In genomic region chr1:171224857-171225256, GRCm38 (mm10) we compare ENCODE assay signal across 17 mouse cellular contexts. TPM values are rescaled to one million over a fixed set of nuclear protein-coding genes. Genes with fewer than 3 reads are reported as not detected.
DNase-seq lines count a peak whose midpoint lies in the region; ATAC-seq lines count a peak whose summit lies in the region.
"Had no signal": no experiment of that assay in that cellular context is flagged by ENCODE, and none has a peak within 500 bp of the region (broad histone marks: within the 10 kb centered on the region; RNA-seq: fewer than 3 reads in every experiment).

TSS of gene Apoa2 (plus strand) at chr1:171225054.

- no peak for DNase-seq in heart, embryonic 10.5 days (ENCODE audit: low spot score)
- DNase-seq in heart, adult 8-10 months (ENCODE audit: low spot score) = no peak
- DNase-seq in lung, postnatal 14 days = no peak
- no peak for DNase-seq in right cerebral cortex, postnatal 4 days
- DNase-seq in hindbrain, embryonic 14.5 days (ENCODE audit: low spot score) = no peak
- DNase-seq in left cerebral cortex, postnatal 14 days (ENCODE audit: low spot score in 2 of 2) = no peak
- DNase-seq: cerebellum, postnatal 36 days; gastrocnemius, postnatal 25 days; kidney, postnatal 14 days; lung, adult 18-20 months; thymus, postnatal 14 days had no signal

- H3K4me1 ChIP-seq in heart, embryonic 10.5 days = peaks cover 20% of the 10 kb centered on the region
- H3K4me1 ChIP-seq in lung, embryonic 16.5 days (replicated peaks; ENCODE audit: control insufficient read depth, insufficient read depth, low read length) = peaks cover 9% of the 10 kb centered on the region
- peaks cover 32% of the 10 kb centered on the region for H3K4me1 ChIP-seq in liver, embryonic 12.5 days
- H3K4me1 ChIP-seq in hindbrain, embryonic 14.5 days (replicated peaks; ENCODE audit: control insufficient read depth, insufficient read depth, low read length) = peaks cover 10% of the 10 kb centered on the region

- peaks cover 4% of the 10 kb centered on the region for H3K36me3 ChIP-seq in heart, embryonic 10.5 days
- peaks cover 2% of the 10 kb centered on the region for H3K36me3 ChIP-seq in lung, embryonic 16.5 days (ENCODE audit: control insufficient read depth, insufficient read depth, low read length)
- peaks cover 8% of the 10 kb centered on the region for H3K36me3 ChIP-seq in liver, embryonic 12.5 days
- peaks cover 6% of the 10 kb centered on the region for H3K36me3 ChIP-seq in hindbrain, embryonic 14.5 days (replicated peaks; ENCODE audit: control insufficient read depth, insufficient read depth)

- 0 out of 2 replicates have a peak within 1 kb of the TSS, but pooled peaks have one; percentile 16 for H3K27ac ChIP-seq in heart, embryonic 10.5 days
- no peak within 1 kb of the TSS for H3K27ac ChIP-seq in lung, embryonic 16.5 days (ENCODE audit: low read length)
- peak within 1 kb of the TSS; percentile 93 for H3K27ac ChIP-seq in liver, embryonic 12.5 days
- no peak within 1 kb of the TSS for H3K27ac ChIP-seq in hindbrain, embryonic 14.5 days
- H3K27ac ChIP-seq: forebrain, embryonic 15.5 days; left cerebral cortex, adult 2 months had no signal

- no peaks in the 10 kb centered on the region for H3K9me3 ChIP-seq in heart, embryonic 10.5 days
- no peaks in the 10 kb centered on the region for H3K9me3 ChIP-seq in lung, embryonic 16.5 days (ENCODE audit: control insufficient read depth, low read length)
- H3K9me3 ChIP-seq in liver, embryonic 12.5 days (replicated peaks) = no peaks in the 10 kb centered on the region
- no peaks in the 10 kb centered on the region for H3K9me3 ChIP-seq in hindbrain, embryonic 14.5 days (ENCODE audit: control insufficient read depth, low read length)
- H3K9me3 ChIP-seq: forebrain, embryonic 15.5 days; megakaryocyte, embryonic 14.5 days had no signal

- H3K9ac ChIP-seq in lung, embryonic 16.5 days (ENCODE audit: low read length) = no peak within 1 kb of the TSS
- H3K9ac ChIP-seq in liver, embryonic 12.5 days = peak within 1 kb of the TSS; percentile 57
- H3K9ac ChIP-seq in hindbrain, embryonic 14.5 days = no peak within 1 kb of the TSS
- H3K9ac ChIP-seq: forebrain, embryonic 15.5 days had no signal

- WGBS in heart, embryonic 10.5 days = 79% methylated on average over 5 of the region's 5 CpGs
- WGBS in lung, embryonic 16.5 days = 65% methylated on average over 5 of the region's 5 CpGs
- WGBS in liver, embryonic 12.5 days (ENCODE audit: insufficient replicate concordance) = 68% methylated on average over 5 of the region's 5 CpGs
- 85% methylated on average over 5 of the region's 5 CpGs for WGBS in hindbrain, embryonic 14.5 days

- no peak within 1 kb of the TSS; the same call in 1 of the 2 replicates for H3K4me3 ChIP-seq in heart, embryonic 10.5 days
- no peak within 1 kb of the TSS for H3K4me3 ChIP-seq in lung, embryonic 16.5 days (ENCODE audit: low read length)
- peak within 1 kb of the TSS; percentile 41 for H3K4me3 ChIP-seq in liver, embryonic 12.5 days
- H3K4me3 ChIP-seq in hindbrain, embryonic 14.5 days (replicated peaks; ENCODE audit: low read length) = no peak within 1 kb of the TSS
- H3K4me3 ChIP-seq: forebrain, embryonic 15.5 days; left cerebral cortex, adult 2 months had no signal

- no peak within 1 kb of the TSS for H3K4me2 ChIP-seq in lung, embryonic 16.5 days (ENCODE audit: low read depth, low read length)
- H3K4me2 ChIP-seq in liver, embryonic 12.5 days = peak within 1 kb of the TSS; percentile 47
- H3K4me2 ChIP-seq in hindbrain, embryonic 14.5 days (replicated peaks) = no peak within 1 kb of the TSS
- H3K4me2 ChIP-seq: forebrain, embryonic 15.5 days had no signal

- intact Hi-C loops in left cerebral cortex, postnatal 14 days (cut with DNase I) = loop anchor here (5.0 kb wide), 1 partner anchor 63 kb away; no protein-coding TSS in a partner anchor

- H3K27me3 ChIP-seq in heart, embryonic 10.5 days (ENCODE audit: insufficient read depth, poor library complexity, severe bottlenecking) = no peaks in the 10 kb centered on the region
- no peaks in the 10 kb centered on the region for H3K27me3 ChIP-seq in lung, embryonic 16.5 days (ENCODE audit: control insufficient read depth, insufficient read depth, low read depth, low read length)
- H3K27me3 ChIP-seq in liver, embryonic 12.5 days (replicated peaks) = no peaks in the 10 kb centered on the region
- no peaks in the 10 kb centered on the region for H3K27me3 ChIP-seq in hindbrain, embryonic 14.5 days (ENCODE audit: control insufficient read depth, insufficient read depth, low read length)
- H3K27me3 ChIP-seq: forebrain, embryonic 15.5 days; megakaryocyte, embryonic 14.5 days had no signal

- ATAC-seq in lung, embryonic 16.5 days (ENCODE audit: low read depth) = no peak
- ATAC-seq in liver, embryonic 12.5 days = no peak
- ATAC-seq in hindbrain, embryonic 14.5 days (ENCODE audit: low FRiP score) = no peak
- ATAC-seq: forebrain, embryonic 15.5 days had no signal

RNA-seq across cellular contexts. Expression of gene Apoa2, which starts in this region (rescaled TPM):
- polyA plus RNA-seq in heart, embryonic 10.5 days (2016; fragmentation: Nextera tagmentation; extraction: Ambion mirVana) = 16.2 and 315 TPM in 2 replicates
- total RNA-seq in heart, adult 8-10 months (2022) = 1 to 10 TPM; 1.8 to 4.9 (median 1.9) TPM
- 13.3 and 111 TPM in 2 replicates for polyA plus RNA-seq in lung, embryonic 16.5 days (2015; fragmentation: Nextera tagmentation; extraction: Ambion mirVana)
- polyA plus RNA-seq in liver, embryonic 12.5 days (2016; fragmentation: Nextera tagmentation; extraction: Ambion mirVana) = 2,516 and 2,642 TPM in 2 replicates
- 5.6 and 7.0 TPM in 2 replicates for polyA plus RNA-seq in hindbrain, embryonic 14.5 days (2014; fragmentation: Nextera tagmentation; extraction: Ambion mirVana)
- 1 to 10 TPM; 1.6 to 4.9 TPM for total RNA-seq in left cerebral cortex, postnatal 14 days (2021)
- total RNA-seq: gastrocnemius, postnatal 25 days; neutrophil, adult 5-6 weeks had no signal

Comparison
In these comparisons a context has a peak if more than half of its experiments do, and no peak if none do; other contexts are left out.
1. H3K27ac ChIP-seq: peak in heart, embryonic 10.5 days (single experiment) and liver, embryonic 12.5 days (single experiment); none in lung, embryonic 16.5 days (single experiment) and hindbrain, embryonic 14.5 days (single experiment).